Mouse (Mus musculus) lung, adult 2 months (tissue): ENCODE results near the gene ccdc198. TPM values are rescaled to one million over a fixed set of nuclear protein-coding genes. Genes with fewer than 3 reads are reported as not detected.

Source experiments
- DNase-seq: peaks from one replicate; pipeline ENCODE4 v3.0.0; 2022
- H3K4me1 ChIP-seq: fragments of 200-500 bp; 2 replicates; pipeline ENCODE4 v1.6.1; 2011; ENCODE audit warnings: low read length; ENCODE audit not compliant: control insufficient read depth, insufficient read depth
- H3K4me3 ChIP-seq: fragments of 200-500 bp; replicated peaks from 2 replicates; pipeline ENCODE3; 2011; ENCODE audit warnings: low read depth, mild to moderate bottlenecking, control low read depth, low read length; ENCODE audit errors: extremely low read depth
- CTCF ChIP-seq: fragments of 200-500 bp; IDR thresholded peaks from 2 replicates; pipeline ENCODE4 v1.5.1; 2011; ENCODE audit warnings: mild to moderate bottlenecking, low read length, control low read depth; ENCODE audit not compliant: insufficient read depth
- POLR2A ChIP-seq: fragments of 200-500 bp; IDR thresholded peaks from 2 replicates; pipeline ENCODE4 v1.6.1; 2011; ENCODE audit warnings: low read depth, mild to moderate bottlenecking, control low read depth, low read length, borderline replicate concordance; ENCODE audit errors: extremely low read depth
- WGBS: fragments of 180-500 bp; shearing (Covaris S2); methylation state at CpG from one replicate; pipeline ENCODE4 v1.1.7; 2018; 5-methylcytosine and 5-hydroxymethylcytosine counted together
- polyA plus RNA-seq: library from polyadenylated mRNA; depleted of rRNA; stranded (reverse); fragments of >200 nt; gene quantifications from 2 replicates; pipeline ENCODE4 v1.2.3, GENCODE M21; 2012; rRNA removed

ccdc198 gene
- polyA plus RNA-seq, 1 experiment: not detected

DNA sequence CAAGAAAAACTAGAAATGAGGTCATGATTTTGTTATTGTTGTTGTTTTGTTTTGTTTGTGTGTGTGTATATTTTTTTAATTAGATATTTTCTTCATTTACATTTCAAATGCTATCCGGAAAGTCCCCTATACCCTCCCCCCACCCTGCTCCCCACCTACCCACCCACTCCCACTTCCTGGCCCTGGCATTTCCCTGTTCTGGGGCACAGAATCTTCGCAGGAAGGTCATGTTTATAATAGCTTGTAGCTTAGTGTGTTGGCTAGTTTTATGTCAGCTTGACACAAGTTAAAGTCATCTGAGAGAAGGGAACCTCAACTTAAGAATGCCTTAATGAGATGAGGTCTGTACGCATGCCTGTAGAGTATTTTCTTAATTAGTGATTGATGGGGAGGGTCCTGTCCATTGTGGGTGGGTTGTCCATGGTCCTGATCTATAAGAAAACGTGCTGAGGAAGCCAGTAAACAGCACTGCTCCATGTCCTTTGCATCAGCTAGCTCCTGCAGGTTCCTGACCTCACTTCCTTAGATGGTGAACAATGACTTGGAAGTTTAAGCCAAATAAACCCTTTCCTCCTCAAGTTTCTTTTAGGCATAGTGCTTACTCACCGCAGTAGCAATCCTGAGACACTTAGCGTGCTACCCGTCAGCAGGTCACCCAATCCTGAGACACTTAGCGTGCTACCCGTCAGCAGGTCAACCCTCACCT is 44.0 kb downstream of the ccdc198 start:
- 41% methylated on average over 9 of the region's 9 CpGs for WGBS

DNA sequence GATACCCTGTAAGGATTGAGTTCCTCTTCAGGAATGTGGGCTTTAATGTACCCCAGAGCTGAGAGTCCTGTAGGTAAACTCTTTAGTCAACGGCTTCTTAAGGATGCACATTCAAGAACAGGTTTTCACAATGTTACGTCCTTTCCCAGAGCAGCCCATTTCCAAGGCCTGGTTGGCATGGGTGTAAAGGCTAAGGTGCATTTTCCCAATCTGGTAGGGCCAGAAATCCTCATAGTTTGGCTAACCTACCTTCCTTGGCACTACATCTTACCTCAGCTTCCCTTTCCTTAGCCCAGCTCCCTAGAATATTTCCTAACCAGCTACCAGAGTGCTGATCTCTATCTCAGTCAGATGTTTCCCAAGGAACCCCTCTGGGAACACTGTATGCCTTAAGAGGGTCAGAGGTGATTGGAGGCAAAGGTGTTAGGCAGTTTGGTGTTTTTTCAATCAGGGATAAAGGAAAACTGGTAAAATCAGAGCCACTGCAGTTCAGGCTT is 48.2 kb downstream of the ccdc198 start:
- Histone ChIP-seq H3K4me3 (no peak overlapping the region), H3K4me1 (peaks cover 2% of the 10 kb centered on the region; the same call in 1 of the 2 replicates)
- DNase-seq: no peak
- WGBS: 61% methylated on average over 2 of the region's 2 CpGs
- TF ChIP-seq POLR2A (no peak), CTCF (no peak)

More for the DNA sequence above, 44.0 kb downstream of the ccdc198 start:
- TF ChIP-seq POLR2A (no peak), CTCF (no peak)
- no peak for DNase-seq
- Histone ChIP-seq H3K4me3 (no peak overlapping the region), H3K4me1 (peaks cover 2% of the 10 kb centered on the region; the same call in 1 of the 2 replicates)

DNA sequence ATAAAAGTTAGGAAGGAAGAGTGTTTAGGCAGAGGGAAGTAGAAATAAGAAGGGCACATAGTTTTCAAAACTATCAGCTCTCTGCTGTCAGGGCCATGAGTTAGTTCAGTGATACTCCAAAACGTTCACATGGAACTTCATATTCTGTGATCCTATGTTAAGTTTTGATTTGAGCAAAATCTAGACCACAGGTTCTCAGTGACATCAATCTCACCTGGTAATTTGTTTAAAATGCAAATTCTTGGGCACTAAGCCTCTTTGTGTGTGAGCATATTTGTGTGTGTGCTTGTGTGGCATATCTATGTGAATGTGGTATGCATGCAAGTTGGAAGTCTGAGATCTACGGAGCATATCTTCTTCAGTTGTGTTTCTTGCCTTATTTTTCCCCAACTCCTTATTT is 59.0 kb downstream of the ccdc198 start:
- no peak for DNase-seq
- Histone ChIP-seq H3K4me3 (no peak overlapping the region), H3K4me1 (no peaks in the 10 kb centered on the region)
- 79% methylated on average over 2 of the region's 2 CpGs for WGBS
- TF ChIP-seq POLR2A (no peak), CTCF (no peak)

DNA sequence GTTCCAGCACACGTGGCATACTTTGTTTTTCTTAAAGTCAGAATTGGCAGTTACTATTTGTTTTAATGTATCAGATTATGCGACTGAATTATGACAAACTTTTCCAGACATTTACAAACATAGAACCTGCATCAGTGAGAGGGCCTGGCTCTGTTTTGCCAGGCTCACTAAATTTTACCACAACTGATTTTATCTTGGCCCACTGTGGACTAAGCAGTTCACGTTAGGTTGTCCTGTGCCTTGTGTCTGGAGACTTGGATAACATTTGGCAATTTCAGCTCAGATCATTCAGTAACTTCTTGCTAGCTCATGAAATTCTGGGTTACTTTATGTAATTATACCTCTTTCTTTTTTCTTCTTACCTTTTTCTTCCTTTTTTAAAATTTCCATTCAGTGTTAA is 65.5 kb downstream of the ccdc198 start:
- TF ChIP-seq POLR2A: no peak
- no peak for TF ChIP-seq CTCF
- 59% methylated on average over 3 of the region's 3 CpGs for WGBS
- Histone ChIP-seq H3K4me3 (no peak overlapping the region), H3K4me1 (peaks cover under 1% of the 10 kb centered on the region)
- no peak for DNase-seq

DNA sequence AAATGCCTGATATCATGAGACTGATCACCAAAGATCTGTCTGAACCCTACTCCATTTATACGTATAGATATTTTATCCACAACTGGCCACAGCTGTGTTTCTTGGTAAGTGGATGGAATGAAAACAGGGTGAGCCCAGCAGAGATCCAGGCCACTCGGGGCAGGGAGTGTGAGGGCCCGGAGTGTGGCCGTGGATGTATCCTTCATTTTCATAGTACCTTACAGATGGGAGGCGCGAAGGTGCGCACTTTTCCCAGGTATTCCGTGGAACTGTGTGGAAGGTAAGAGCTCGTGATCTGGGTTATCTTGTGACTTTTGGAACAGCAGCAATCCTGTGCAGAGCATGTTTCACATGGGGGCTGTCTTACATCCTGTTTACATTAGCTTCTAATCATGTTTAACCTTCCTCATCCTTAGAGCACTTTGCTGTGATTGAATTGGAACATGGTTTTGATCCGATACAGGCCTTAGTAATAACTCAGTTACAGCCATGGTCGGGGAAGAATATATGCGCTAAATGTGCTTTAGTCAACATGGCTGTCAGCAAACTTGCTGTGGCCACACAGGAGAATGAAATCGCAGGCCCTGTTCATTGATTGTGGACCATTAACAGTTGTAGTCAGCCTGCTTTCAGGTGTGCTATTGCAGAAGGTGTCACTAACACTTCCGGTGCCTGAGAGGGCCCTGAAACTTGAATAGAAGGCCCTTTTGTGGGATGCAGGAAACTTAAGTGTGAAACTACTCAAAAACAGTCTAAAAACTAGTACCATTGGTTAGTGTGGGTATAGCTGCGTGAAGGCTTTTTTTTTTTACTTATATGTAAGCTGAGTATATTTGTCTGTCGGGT is 71.8 kb downstream of the ccdc198 start:
- peak; percentile 10 for DNase-seq
- Histone ChIP-seq H3K4me1 (peaks cover 13% of the 10 kb centered on the region), H3K4me3 (peak overlapping the region; percentile 90)
- TF ChIP-seq POLR2A: no peak
- no peak for TF ChIP-seq CTCF
- 22% methylated on average over 16 of the region's 16 CpGs for WGBS

DNA sequence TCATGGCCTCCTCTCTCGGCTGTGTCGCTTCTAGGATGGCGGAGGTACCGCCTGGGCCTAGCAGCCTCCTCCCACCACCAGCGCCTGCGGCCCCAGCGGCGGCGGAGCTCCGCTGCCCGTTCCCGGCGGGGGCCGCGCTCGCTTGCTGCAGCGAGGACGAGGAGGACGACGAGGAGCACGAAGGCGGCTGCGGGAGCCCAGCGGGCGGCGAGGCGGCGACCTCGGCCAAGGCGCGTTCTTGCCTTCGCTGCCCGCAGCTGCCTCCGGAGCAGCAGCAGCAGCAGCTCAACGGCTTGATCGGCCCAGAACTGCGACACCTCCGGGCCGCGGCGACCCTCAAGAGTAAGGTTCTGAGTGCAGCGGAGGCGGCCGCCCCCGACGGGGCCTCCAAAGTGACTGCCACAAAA is 72.7 kb downstream of the ccdc198 start:
- TF ChIP-seq POLR2A (no peak), CTCF (no peak)
- DNase-seq: peak; percentile 53
- Histone ChIP-seq H3K4me3 (peak overlapping the region; percentile 90), H3K4me1 (peaks cover 13% of the 10 kb centered on the region)
- whole genome bisulfite sequencing: under 1% methylated on average over 46 of the region's 46 CpGs

DNA sequence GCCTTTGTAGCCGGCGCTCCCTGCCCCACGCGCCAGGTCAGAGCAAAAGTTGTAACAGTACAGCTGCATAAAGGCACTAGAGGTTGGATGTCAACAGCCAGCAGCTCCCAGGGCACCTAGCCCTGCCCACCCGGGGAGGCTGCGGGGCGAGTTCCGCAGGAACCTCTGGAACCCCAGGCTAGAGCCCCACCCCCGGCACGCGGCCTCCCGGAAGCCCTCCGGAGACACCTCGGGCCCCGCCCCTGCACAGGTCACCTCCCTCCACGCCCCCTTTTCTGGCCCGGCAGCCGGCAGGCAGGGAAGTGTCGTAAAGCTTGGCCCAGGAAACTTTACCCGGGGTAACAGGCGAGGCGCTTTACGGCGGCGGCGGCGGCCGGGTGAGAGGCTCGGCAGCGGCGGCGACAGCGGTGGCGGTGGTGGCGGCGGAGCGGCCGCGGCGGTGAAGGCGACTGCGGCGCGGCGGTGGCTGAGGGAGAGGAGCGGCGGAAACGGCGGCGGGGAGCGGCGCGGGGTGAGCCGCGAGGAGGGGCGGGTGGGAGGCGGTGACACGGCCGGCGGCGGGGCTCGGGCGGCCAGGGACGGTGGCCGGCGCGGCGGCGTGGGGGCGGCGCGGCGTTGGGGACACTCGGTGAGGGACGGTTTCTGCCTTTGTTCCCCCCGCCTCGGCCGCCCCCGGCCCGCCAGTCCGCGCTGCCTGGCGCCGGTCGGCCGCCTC is 73.2 kb downstream of the ccdc198 start, which contains the start of gene Naa30:
Naa30 (plus strand) TSS at position 360 of the 715 bp plus-strand sequence.
- 1% methylated on average over 83 of the region's 86 CpGs for WGBS
- Histone ChIP-seq H3K4me1 (peaks cover 13% of the 10 kb centered on the region), H3K4me3 (peak within 1 kb of the TSS; percentile 90)
- TF ChIP-seq CTCF: no peak
- TF ChIP-seq POLR2A: peak; percentile 53; the same call in 1 of the 2 replicates
- peak; percentile 96 for DNase-seq

DNA sequence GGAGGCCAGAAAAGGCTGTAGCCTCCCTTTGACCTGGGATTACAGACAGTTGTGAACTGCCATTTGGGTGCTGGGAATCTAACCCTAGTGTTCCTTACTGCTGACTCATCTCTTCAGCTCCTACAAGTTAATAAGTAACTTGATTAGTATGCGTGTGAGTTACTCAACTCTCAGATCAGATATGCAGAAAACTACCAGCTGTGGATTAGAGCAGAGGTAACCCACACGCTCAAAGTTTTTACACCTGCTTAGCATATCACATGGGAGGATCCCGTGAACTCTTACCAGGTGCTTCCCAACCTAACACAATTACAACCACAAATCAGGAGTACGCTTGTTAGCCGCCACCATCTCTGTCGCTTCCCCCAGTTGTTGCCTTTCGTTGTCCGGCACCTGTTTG is 74.0 kb downstream of the ccdc198 start:
- Histone ChIP-seq H3K4me3 (peak overlapping the region; percentile 90), H3K4me1 (peaks cover 13% of the 10 kb centered on the region)
- no peak for DNase-seq
- TF ChIP-seq CTCF (no peak), POLR2A (no peak)
- 27% methylated on average over 8 of the region's 8 CpGs for whole genome bisulfite sequencing

Other genes starting within 250 kb of the ccdc198 start
- gene Ap5m1, start 179.4 kb downstream of the ccdc198 start, polyA plus RNA-seq: 7.1 and 10.6 TPM in 2 replicates
- 8.2 and 8.7 TPM in 2 replicates for gene Exoc5, start 178.8 kb downstream of the ccdc198 start, polyA plus RNA-seq
- 5.0 and 7.5 TPM in 2 replicates for gene Naa30, start 73.2 kb downstream of the ccdc198 start, polyA plus RNA-seq